Mouse (Mus musculus): ENCODE results near the gene Cldn4. TPM values are rescaled to one million over a fixed set of nuclear protein-coding genes. Genes with fewer than 3 reads are reported as not detected.

Gene Cldn4
- polyA plus RNA-seq, 1 experiment from 2014 or later = 28.2 TPM

DNA sequence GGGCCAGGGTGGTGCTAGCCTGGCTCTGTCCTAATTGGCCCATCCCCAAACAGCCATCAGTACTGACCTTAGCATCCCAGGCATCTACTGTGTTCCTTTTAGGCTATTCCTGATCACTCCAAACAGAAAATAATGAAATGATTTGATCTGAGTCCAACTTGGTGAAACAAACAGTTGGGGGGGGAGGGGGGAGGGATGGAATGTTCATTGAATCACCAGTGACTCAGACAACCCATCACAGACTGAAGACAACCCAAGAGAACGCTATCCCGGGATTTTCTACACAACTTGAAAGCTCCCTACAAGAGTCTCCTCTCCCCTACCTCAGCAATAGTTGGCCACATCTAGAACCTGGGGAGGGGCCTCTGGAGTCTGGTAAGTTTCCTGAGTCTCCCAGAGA is 34.8 kb downstream of the Cldn4 start:
- H3K9ac ChIP-seq (replicated peaks; ENCODE audit: low read depth) = no peak overlapping the region
- no peaks in the 10 kb centered on the region for H3K36me3 ChIP-seq (ENCODE audit: insufficient read depth, low read length)
- ATAC-seq (0 out of 2 replicates have a peak, but pooled peaks have one; percentile 18), DNase-seq (ENCODE audit: low spot score) (peak; percentile 35)
- H3K27ac ChIP-seq (ENCODE audit: low read length) = no peak overlapping the region
- H3K4me2 ChIP-seq (replicated peaks; ENCODE audit: low read depth, low read length) = no peak overlapping the region
- no peaks in the 10 kb centered on the region for H3K27me3 ChIP-seq (replicated peaks; ENCODE audit: insufficient read depth, low read length)
- H3K9me3 ChIP-seq (ENCODE audit: low read length) = no peaks in the 10 kb centered on the region
- no peak overlapping the region for H3K4me3 ChIP-seq (ENCODE audit: low read depth, low read length)
- H3K4me1 ChIP-seq (ENCODE audit: insufficient read depth, low read depth, low read length) = no peaks in the 10 kb centered on the region
- WGBS = 73% methylated on average over 2 of the region's 2 CpGs
- TF ChIP-seq CTCF (IDR thresholded peaks at IDR 0.05) (no peak), EP300 (IDR thresholded peaks at IDR 0.05) (no peak)

DNA sequence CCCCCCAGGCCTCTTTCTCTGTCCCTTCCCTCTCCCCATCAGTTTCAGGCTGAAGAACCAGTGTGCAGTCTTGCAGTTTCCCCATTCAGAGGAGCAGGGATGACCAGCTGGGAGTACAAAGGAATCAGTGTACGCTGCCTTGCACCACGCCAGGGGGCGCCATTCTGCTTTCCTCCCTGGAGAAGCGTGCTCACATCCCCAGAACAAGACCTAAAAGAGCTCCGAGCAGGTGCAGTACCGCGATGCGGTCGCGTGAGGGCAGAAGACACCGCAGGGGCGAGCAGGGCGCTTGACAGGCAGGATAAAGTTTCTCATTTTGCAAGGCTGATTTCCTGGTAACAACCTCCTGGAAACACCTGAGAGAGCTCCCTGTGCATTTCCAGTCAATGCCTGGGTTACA is 39.6 kb downstream of the Cldn4 start:
- no peaks in the 10 kb centered on the region for H3K9me3 ChIP-seq (ENCODE audit: low read length)
- no peaks in the 10 kb centered on the region for H3K27me3 ChIP-seq (replicated peaks; ENCODE audit: insufficient read depth, low read length)
- WGBS = under 1% methylated on average over 13 of the region's 13 CpGs
- peak; percentile 95 for DNase-seq (ENCODE audit: low spot score)
- no peaks in the 10 kb centered on the region for H3K36me3 ChIP-seq (ENCODE audit: insufficient read depth, low read length)
- H3K4me2 ChIP-seq (replicated peaks; ENCODE audit: low read depth, low read length) = no peak overlapping the region
- TF ChIP-seq CTCF (IDR thresholded peaks at IDR 0.05) = peak; percentile 99
- no peak for TF ChIP-seq EP300 (IDR thresholded peaks at IDR 0.05)
- peak; percentile 89 for ATAC-seq
- no peak overlapping the region for H3K27ac ChIP-seq (ENCODE audit: low read length)
- H3K4me3 ChIP-seq (ENCODE audit: low read depth, low read length) = no peak overlapping the region
- no peak overlapping the region for H3K9ac ChIP-seq (replicated peaks; ENCODE audit: low read depth)
- no peaks in the 10 kb centered on the region for H3K4me1 ChIP-seq (ENCODE audit: insufficient read depth, low read depth, low read length)

GRCm38 (mm10) chr5:134906633-134907032 is 40.1 kb downstream of the Cldn4 start, which contains the start of gene Tmem270:
TSS of gene Tmem270 (minus strand) at chr5:134906733.
- no peak within 1 kb of the TSS for H3K9ac ChIP-seq (replicated peaks; ENCODE audit: low read depth)
- H3K4me3 ChIP-seq (ENCODE audit: low read depth, low read length) = no peak within 1 kb of the TSS
- no peak for DNase-seq (ENCODE audit: low spot score)
- H3K36me3 ChIP-seq (ENCODE audit: insufficient read depth, low read length) = no peaks in the 10 kb centered on the region
- H3K27ac ChIP-seq (ENCODE audit: low read length) = no peak within 1 kb of the TSS
- H3K4me2 ChIP-seq (replicated peaks; ENCODE audit: low read depth, low read length) = no peak within 1 kb of the TSS
- H3K9me3 ChIP-seq (ENCODE audit: low read length) = no peaks in the 10 kb centered on the region
- TF ChIP-seq CTCF (IDR thresholded peaks at IDR 0.05) = no peak
- no peak for TF ChIP-seq EP300 (IDR thresholded peaks at IDR 0.05)
- no peak for ATAC-seq
- 77% methylated on average over 6 of the region's 6 CpGs for WGBS
- no peaks in the 10 kb centered on the region for H3K27me3 ChIP-seq (replicated peaks; ENCODE audit: insufficient read depth, low read length)
- H3K4me1 ChIP-seq (ENCODE audit: insufficient read depth, low read depth, low read length) = no peaks in the 10 kb centered on the region

- Histone ChIP-seq H3K4me1 (ENCODE audit: insufficient read depth, low read depth, low read length) (peaks cover 3% of the 10 kb centered on the region; the same call in 1 of the 2 replicates), H3K4me3 (ENCODE audit: low read depth, low read length) (no peak overlapping the region), H3K27me3 (replicated peaks; ENCODE audit: insufficient read depth, low read length) (no peaks in the 10 kb centered on the region), H3K27ac (ENCODE audit: low read length) (no peak overlapping the region), H3K9ac (replicated peaks; ENCODE audit: low read depth) (no peak overlapping the region), H3K4me2 (replicated peaks; ENCODE audit: low read depth, low read length) (no peak overlapping the region), H3K36me3 (ENCODE audit: insufficient read depth, low read length) (no peaks in the 10 kb centered on the region), H3K9me3 (ENCODE audit: low read length) (no peaks in the 10 kb centered on the region)
- WGBS = 59% methylated on average over 8 of the region's 8 CpGs
- no peak for ATAC-seq
- TF ChIP-seq CTCF (IDR thresholded peaks at IDR 0.05) (no peak), EP300 (IDR thresholded peaks at IDR 0.05) (no peak)
- DNase-seq (ENCODE audit: low spot score) = no peak
Observed at GRCm38 (mm10) chr5:134901644-134902027, 45.1 kb downstream of the Cldn4 start.

DNA sequence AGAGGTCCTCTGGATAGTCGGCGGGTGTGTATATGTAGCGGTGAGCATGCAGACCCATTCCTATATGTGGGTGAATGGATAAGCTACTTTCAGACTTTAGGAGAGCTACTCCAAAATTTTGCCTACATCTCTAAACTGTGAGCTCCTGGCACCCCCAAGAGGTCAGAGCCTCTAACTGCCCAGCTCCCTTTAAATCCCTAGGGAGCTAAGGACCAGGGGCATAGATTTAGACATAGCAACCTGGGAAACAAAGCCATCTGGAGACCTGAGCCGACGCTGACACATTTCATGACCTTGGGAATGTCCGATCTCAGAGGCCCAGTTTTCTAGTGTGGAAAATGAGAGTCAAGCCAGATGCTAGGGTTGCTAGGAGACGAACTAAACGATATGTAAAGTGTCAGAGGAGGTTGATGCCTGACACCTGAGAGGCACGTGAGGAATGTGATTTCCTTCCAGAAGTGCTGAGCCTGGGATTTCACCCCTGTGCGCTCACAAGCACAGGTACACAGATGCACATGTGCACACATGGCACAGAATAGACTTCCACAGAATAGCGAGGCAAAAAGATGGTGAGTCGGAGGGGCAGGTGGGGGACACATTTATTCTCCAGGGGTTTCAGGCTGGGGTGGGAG is 45.6 kb downstream of the Cldn4 start:
- peak; percentile 85 for DNase-seq (ENCODE audit: low spot score)
- ATAC-seq = peak; percentile 60
- Histone ChIP-seq H3K27ac (ENCODE audit: low read length) (no peak overlapping the region), H3K36me3 (ENCODE audit: insufficient read depth, low read length) (no peaks in the 10 kb centered on the region), H3K9me3 (ENCODE audit: low read length) (no peaks in the 10 kb centered on the region), H3K9ac (replicated peaks; ENCODE audit: low read depth) (no peak overlapping the region), H3K4me1 (ENCODE audit: insufficient read depth, low read depth, low read length) (peaks cover 3% of the 10 kb centered on the region; the same call in 1 of the 2 replicates), H3K4me2 (replicated peaks; ENCODE audit: low read depth, low read length) (no peak overlapping the region), H3K27me3 (replicated peaks; ENCODE audit: insufficient read depth, low read length) (no peaks in the 10 kb centered on the region), H3K4me3 (ENCODE audit: low read depth, low read length) (no peak overlapping the region)
- WGBS = 25% methylated on average over 12 of the region's 12 CpGs
- TF ChIP-seq CTCF (IDR thresholded peaks at IDR 0.05) (peak; percentile 76), EP300 (IDR thresholded peaks at IDR 0.05) (no peak; the same call in 1 of the 2 replicates)

GRCm38 (mm10) chr5:134897596-134897995 is 49.1 kb downstream of the Cldn4 start:
- 38% methylated on average over 17 of the region's 17 CpGs for WGBS
- Histone ChIP-seq H3K9me3 (ENCODE audit: low read length) (no peaks in the 10 kb centered on the region), H3K27ac (ENCODE audit: low read length) (peak overlapping the region; percentile 57), H3K9ac (replicated peaks; ENCODE audit: low read depth) (no peak overlapping the region), H3K4me3 (ENCODE audit: low read depth, low read length) (no peak overlapping the region), H3K4me1 (ENCODE audit: insufficient read depth, low read depth, low read length) (peaks cover 3% of the 10 kb centered on the region; the same call in 1 of the 2 replicates), H3K4me2 (replicated peaks; ENCODE audit: low read depth, low read length) (no peak overlapping the region), H3K27me3 (replicated peaks; ENCODE audit: insufficient read depth, low read length) (no peaks in the 10 kb centered on the region), H3K36me3 (ENCODE audit: insufficient read depth, low read length) (no peaks in the 10 kb centered on the region)
- no peak for TF ChIP-seq CTCF (IDR thresholded peaks at IDR 0.05)
- TF ChIP-seq EP300 (IDR thresholded peaks at IDR 0.05) = peak; percentile 70
- ATAC-seq (peak; percentile 51), DNase-seq (ENCODE audit: low spot score) (peak; percentile 66)

Measured in lung, postnatal 0 days (tissue).